Mouse (Mus musculus) gastrocnemius, postnatal 25 days (tissue): ENCODE measurements around the gene Pdzd11. TPM values are rescaled to one million over a fixed set of nuclear protein-coding genes. Genes with fewer than 3 reads are reported as not detected.

Source experiments
- DNase-seq: peaks from one replicate; pipeline ENCODE4 v3.0.0; 2022
- long read RNA-seq, 2 experiments: library from polyadenylated mRNA; stranded (forward); transcript quantifications; one replicate each; pipeline ENCODE4 v2.0.0; 2021
- total RNA-seq, 2 experiments: library from RNA; stranded (reverse); gene quantifications; 1 replicate in 1 of 2; 2 replicates in 1 of 2; pipeline ENCODE4 v1.2.3; 2021

Gene Pdzd11
- total RNA-seq = 10 to 100 TPM; 16.6 to 16.7 TPM
- long read RNA-seq, experiment 1, transcript Pdzd11-202 (7 exons, 1,041 nt) = major isoform, 19 of 36 reads
- long read RNA-seq, experiment 1, transcript Pdzd11-201 (7 exons, 1,626 nt) = minor isoform, 14 of 36 reads
- long read RNA-seq, experiment 1, partial matches to known transcripts = 0 of 36 reads
- long read RNA-seq, experiment 1, other reads (novel, unspliced or antisense) = 2 of 36 reads
- long read RNA-seq, experiment 2, transcript Pdzd11-201 (7 exons, 1,626 nt) = major isoform, 14 of 27 reads
- long read RNA-seq, experiment 2, transcript Pdzd11-202 (7 exons, 1,041 nt) = minor isoform, 9 of 27 reads
- long read RNA-seq, experiment 2, partial matches to known transcripts = 0 of 27 reads
- long read RNA-seq, experiment 2, other reads (novel, unspliced or antisense) = 3 of 27 reads

DNA sequence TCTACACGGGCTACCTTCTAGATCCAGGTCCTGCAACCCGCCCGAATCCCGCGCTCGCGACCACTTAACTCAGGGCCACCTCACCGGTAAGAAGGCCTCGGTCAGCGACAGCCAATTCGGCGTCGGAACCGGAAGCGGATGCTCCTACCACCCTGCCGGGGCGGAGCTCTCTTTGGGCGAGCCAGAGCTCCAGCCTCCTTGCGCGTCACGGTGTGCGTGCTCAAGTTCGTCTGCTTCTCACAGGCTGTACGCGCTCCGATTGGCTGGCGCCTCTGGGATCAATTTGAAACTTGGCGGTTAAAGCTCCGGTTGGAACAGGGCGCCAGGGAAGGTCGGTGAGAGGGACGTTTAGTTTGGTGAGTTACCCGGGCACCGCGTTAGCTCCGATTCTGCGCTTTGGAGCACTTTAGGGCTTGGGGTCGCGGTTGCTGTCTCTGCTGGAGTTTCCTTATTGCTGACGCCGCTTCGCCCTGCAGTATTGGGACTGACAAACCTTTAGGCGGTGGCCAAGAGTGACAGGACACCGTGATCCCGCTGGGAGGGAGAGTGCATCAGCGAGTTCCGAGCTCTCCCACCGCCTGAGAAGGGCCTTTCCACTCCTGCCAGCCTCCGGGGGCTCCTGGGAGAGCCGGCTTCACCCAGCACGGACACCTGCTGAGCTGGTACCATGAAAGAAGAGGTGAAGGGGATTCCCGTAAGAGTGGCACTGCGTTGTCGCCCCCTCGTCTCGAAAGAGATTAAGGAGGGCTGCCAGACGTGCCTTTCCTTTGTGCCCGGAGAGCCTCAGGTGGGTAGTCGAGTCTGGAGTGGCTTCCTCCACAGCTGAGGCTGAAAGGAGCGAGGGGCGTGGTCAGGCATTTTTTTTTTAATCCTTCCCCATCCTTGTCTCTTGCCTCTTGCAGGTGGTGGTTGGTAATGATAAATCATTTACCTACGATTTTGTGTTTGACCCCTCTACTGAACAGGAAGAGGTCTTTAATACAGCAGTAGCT, at the start of gene Pdzd11:
Pdzd11 (minus strand) TSS at position 767 of the 992 bp plus-strand sequence.
- peak; percentile 90 for DNase-seq

- DNase-seq = no peak
These were observed 38.5 kb upstream of the Pdzd11 start for GRCm38 (mm10) chrX:100664825-100665224.

- no peak for DNase-seq
These were observed 26.5 kb upstream of the Pdzd11 start for GRCm38 (mm10) chrX:100652848-100653247.

GRCm38 (mm10) chrX:100638477-100638876, 12.1 kb upstream of the Pdzd11 start:
- no peak for DNase-seq

- no peak for DNase-seq
These were observed 2.7 kb upstream of the Pdzd11 start for GRCm38 (mm10) chrX:100629076-100629475.

DNA sequence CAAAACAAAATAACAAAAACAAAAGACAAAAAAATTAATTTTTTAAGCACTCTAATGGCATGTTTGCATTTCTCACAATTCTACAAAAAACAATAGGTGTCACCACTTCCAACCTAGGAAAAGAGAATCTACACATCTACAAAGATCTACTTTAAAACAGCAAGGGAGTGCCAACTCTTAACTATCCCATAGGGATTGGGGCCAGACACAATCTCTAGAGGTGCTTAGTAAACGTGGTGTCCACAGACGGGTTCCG, 894 bp downstream of the Pdzd11 start, which contains the start of gene Kif4:
Kif4 (plus strand) TSS at position 192 of the 256 bp plus-strand sequence.
- DNase-seq = no peak

DNA sequence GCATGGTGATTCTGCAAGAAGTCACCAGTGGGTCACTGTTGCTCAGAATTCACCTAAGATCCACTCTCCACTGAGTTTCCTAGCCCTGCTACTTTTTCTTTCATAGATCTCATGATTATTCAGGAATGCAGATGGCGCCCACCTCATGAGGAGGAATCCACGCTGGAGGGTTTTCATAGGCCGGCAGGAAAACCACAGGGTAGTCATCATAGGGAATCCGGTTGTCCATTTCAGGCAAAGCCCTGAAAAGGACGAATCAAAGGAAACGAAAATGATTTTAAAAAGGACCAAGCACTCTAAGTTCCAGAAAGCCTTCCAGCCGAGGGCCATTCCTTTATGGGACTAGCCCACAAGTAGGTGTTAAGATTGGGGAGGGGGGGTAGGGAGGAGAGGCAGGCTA, 1.2 kb downstream of the Pdzd11 start:
- no peak for DNase-seq

DNA sequence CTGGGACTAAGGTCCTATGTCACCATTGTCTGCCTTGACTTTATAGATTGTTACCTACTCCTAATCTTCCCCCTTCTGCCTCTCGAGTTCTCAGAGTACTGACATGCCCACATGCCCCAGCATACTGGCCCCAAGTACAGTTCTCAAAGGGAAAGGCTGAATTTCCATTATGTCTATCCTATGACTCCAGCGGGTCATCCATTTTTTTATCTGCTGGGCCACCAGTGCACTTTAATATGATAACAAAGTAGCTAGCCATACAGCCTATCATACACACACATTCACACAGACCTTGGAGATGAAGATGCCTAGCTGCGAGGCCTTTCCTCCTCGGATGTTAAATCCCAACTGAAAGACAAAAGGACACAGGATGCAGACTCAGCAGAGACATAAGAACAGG, 2.1 kb downstream of the Pdzd11 start:
- no peak for DNase-seq

GRCm38 (mm10) chrX:100621366-100621765, 5.0 kb downstream of the Pdzd11 start:
- DNase-seq = no peak

DNA sequence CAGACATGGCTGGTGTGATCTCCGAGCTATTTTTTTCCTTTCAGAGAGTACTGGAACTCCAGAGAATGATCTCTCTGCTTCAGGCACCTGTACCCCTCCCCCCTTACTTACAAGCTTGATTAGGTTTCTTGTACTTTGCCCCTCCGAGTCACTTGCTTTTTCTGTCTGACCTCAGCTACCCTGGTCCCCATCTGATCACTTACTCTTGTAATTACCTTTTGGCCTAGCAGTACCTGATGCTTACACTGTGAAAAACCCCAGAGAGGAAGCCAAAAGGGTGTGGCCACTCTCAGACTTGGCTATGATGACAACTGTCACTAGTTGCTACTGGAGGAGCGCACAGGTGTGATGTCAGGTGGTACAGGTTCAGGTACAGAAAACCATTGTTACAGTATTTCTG, 7.9 kb downstream of the Pdzd11 start:
- DNase-seq = no peak

DNA sequence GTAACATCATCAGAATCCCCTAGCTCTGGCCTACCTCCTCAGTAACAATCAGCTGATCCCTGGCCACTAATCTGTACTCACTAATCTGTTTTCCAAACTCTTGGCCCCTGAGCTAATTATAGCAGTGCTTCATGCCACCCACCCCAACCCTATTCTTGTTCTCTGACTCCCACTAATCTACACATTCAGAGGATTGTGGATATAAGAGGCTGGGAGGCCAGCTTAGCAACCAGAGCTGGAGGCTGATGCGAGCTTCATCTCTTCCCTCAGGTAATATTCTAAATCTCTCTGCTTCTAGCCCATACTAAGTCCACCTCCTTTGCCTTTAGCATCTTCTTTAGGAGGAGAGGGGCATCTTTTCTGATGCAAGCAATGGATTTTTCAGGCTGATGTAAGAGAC, 21.1 kb downstream of the Pdzd11 start, which contains the start of gene Arr3:
Arr3 (plus strand) TSS at position 184 of the 400 bp plus-strand sequence.
- DNase-seq = no peak

DNA sequence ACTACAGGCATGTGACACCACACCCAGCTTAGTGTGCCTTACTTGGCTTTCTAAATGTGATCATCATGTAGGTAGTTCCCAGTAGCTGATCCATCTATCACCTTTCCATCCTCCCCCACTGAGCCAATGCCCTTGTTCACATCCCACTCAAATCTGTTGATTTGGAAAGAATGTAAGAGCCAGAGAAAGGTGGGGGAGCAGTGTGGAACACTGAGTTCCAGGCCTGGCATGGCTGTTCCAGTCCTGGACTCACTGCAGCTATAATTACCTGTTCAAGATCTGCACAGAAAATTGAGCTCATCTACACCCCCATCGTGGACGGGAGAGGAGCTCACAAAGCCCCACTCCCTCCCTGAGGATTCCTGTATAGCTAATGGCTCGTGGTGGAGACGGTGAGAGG, 26.6 kb downstream of the Pdzd11 start:
- DNase-seq = no peak

DNA sequence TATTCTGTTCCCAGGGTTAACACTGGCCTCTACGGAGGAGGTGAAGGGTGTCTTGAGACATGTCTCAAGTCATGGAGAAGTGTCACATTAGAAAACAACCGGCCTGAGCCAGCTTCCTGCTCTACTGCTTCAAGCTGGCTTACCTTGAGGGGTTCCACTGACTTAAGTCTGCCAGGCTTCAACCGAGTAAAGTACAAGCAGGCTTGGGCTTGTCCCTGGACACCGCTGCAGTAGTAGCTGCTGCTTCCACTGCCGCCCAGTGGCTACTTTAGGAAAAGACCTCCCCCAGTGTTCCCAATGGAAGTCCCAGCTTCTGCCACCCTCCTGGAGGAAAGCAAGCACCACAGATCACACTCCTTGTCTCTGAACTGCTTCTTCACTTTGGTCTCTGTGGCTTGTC, 28.9 kb downstream of the Pdzd11 start:
- no peak for DNase-seq

GRCm38 (mm10) chrX:100594791-100595190, 31.6 kb downstream of the Pdzd11 start, which contains the start of gene P2ry4:
Gene P2ry4 (minus strand): TSS chrX:100594869.
- DNase-seq = no peak

Other genes starting within 250 kb of the Pdzd11 start
- not detected for gene Otud6a, start 197.6 kb downstream of the Pdzd11 start, total RNA-seq
- under 1 TPM in 1 of 2 experiments, not detected in 1; 0.13 TPM for gene Awat2, start 183.9 kb downstream of the Pdzd11 start, total RNA-seq
- gene Igbp1, start 132.3 kb downstream of the Pdzd11 start, total RNA-seq = 10 to 100 TPM; 30.5 to 36.0 TPM
- gene Dgat2l6, start 101.7 kb downstream of the Pdzd11 start, total RNA-seq = under 1 TPM; 0.11 to 0.20 TPM
- not detected for gene Awat1, start 54.3 kb downstream of the Pdzd11 start, total RNA-seq
- not detected for gene P2ry4, start 31.7 kb downstream of the Pdzd11 start, total RNA-seq
- gene Arr3, start 21.1 kb downstream of the Pdzd11 start, total RNA-seq = not detected
- under 1 TPM; 0.15 to 0.46 TPM for gene Kif4, start 831 bp downstream of the Pdzd11 start, total RNA-seq
- gene Gdpd2, start 103.3 kb upstream of the Pdzd11 start, total RNA-seq = not detected
- gene Dlg3, start 141.2 kb upstream of the Pdzd11 start, total RNA-seq = 1 to 10 TPM; 1.1 TPM